ENCODE assay signal across 11 mouse cellular contexts in genomic region chr9:103469516-103469915, GRCm38 (mm10). TPM values are rescaled to one million over a fixed set of nuclear protein-coding genes. Genes with fewer than 3 reads are reported as not detected.
A peak's percentile ranks its signal among the peaks of the same experiment; 100 is the strongest.
DNase-seq lines count a peak whose midpoint lies in the region; ATAC-seq lines count a peak whose summit lies in the region.
"Had no signal": no experiment of that assay in that cellular context is flagged by ENCODE, and none has a peak within 500 bp of the region (broad histone marks: within the 10 kb centered on the region; RNA-seq: fewer than 3 reads in every experiment).

No protein-coding gene starts in this region.

- H3K9me3 ChIP-seq in midbrain, embryonic 16.5 days (replicated peaks; ENCODE audit: control insufficient read depth, low read length, poor library complexity, severe bottlenecking) = no peaks in the 10 kb centered on the region
- H3K9me3 ChIP-seq: midbrain, embryonic 15.5 days had no signal

- peak; percentile 55 to 61 for DNase-seq in cerebellum, postnatal 10 days
- no peak for DNase-seq in cerebellum, postnatal 36 days
- peak; percentile 38 for DNase-seq in left cerebral cortex, postnatal 4 days
- DNase-seq in left cerebral cortex, adult 8-10 months (ENCODE audit: low spot score in 2 of 2) = no peak
- DNase-seq in brain, adult 2 months (ENCODE audit: low read depth, low spot score) = peak; percentile 43
- DNase-seq in spleen, postnatal 36 days (ENCODE audit: low spot score in 2 of 2) = peak; percentile 32 to 40
- DNase-seq in MN1 (ENCODE audit: low spot score) = no peak
- DNase-seq: cerebellum, adult 9-11 months had no signal

- no peak overlapping the region for H3K9ac ChIP-seq in midbrain, embryonic 16.5 days (ENCODE audit: low read depth, low read length)
- H3K9ac ChIP-seq: midbrain, embryonic 15.5 days had no signal

- H3K4me1 ChIP-seq in midbrain, embryonic 16.5 days (ENCODE audit: control insufficient read depth, insufficient read depth, low read length) = peaks cover 27% of the 10 kb centered on the region

- H3K36me3 ChIP-seq in midbrain, embryonic 16.5 days (ENCODE audit: control insufficient read depth, insufficient read depth, low read length) = no peaks in the 10 kb centered on the region
- H3K36me3 ChIP-seq: midbrain, embryonic 15.5 days had no signal

- H3K4me3 ChIP-seq in midbrain, embryonic 16.5 days (ENCODE audit: low read depth, low read length) = no peak overlapping the region
- H3K4me3 ChIP-seq: midbrain, embryonic 15.5 days had no signal

- no peak overlapping the region for H3K4me2 ChIP-seq in midbrain, embryonic 16.5 days (ENCODE audit: low read length)
- H3K4me2 ChIP-seq: midbrain, embryonic 15.5 days had no signal

- no peak overlapping the region for H3K27ac ChIP-seq in midbrain, embryonic 16.5 days (ENCODE audit: low read length)
- H3K27ac ChIP-seq: midbrain, embryonic 15.5 days had no signal

- intact Hi-C loops in left cerebral cortex, postnatal 4 days (cut with DNase I) = no loop called here

- 79% methylated on average over 5 of the region's 5 CpGs for WGBS in midbrain, embryonic 16.5 days

- ATAC-seq in midbrain, embryonic 16.5 days = no peak
- ATAC-seq: midbrain, embryonic 15.5 days had no signal

- no peaks in the 10 kb centered on the region for H3K27me3 ChIP-seq in midbrain, embryonic 16.5 days (ENCODE audit: control insufficient read depth, insufficient read depth, low read depth, low read length)
- H3K27me3 ChIP-seq: midbrain, embryonic 15.5 days had no signal

RNA-seq across cellular contexts. Expression of gene Bfsp2, which starts 10.7 kb away (rescaled TPM):
- 1 to 10 TPM in 1 of 2 experiments, under 1 TPM in 1; 0.77 to 1.5 TPM for total RNA-seq in left cerebral cortex, postnatal 4 days (2021)
- total RNA-seq in left cerebral cortex, adult 8-10 months (2022) = 1 to 10 TPM; 3.0 to 3.6 (median 3.3) TPM
- 2.2 and 2.8 TPM in 2 replicates for polyA plus RNA-seq in midbrain, embryonic 16.5 days (2015; fragmentation: Nextera tagmentation; extraction: Ambion mirVana)
- total RNA-seq: ES-E14 had no signal

Comparison
In these comparisons a context has a peak if more than half of its experiments do, and no peak if none do; other contexts are left out.
1. DNase-seq: peak in cerebellum, postnatal 10 days (2 of 2), left cerebral cortex, postnatal 4 days (single experiment), brain, adult 2 months (single experiment) and spleen, postnatal 36 days (2 of 2); none in cerebellum, postnatal 36 days (0 of 2), left cerebral cortex, adult 8-10 months (0 of 2) and MN1 (single experiment).